Mouse (Mus musculus) forebrain, embryonic 13.5 days (tissue): ENCODE measurements around the gene Aplp2. TPM values are rescaled to one million over a fixed set of nuclear protein-coding genes. Genes with fewer than 3 reads are reported as not detected.

ENCODE experiments used
- ATAC-seq: fragments of 200-750 bp; cut with Nextera tagmentation; 2 replicates; pipeline ENCODE4 v1.8.0; 2017
- H3K27ac ChIP-seq: fragments of 300-500 bp; sonication (generic); 2 replicates; pipeline ENCODE4 v1.5.1; 2015; ENCODE audit warnings: inconsistent platforms, mild to moderate bottlenecking, moderate library complexity
- H3K27me3 ChIP-seq: fragments of 300-500 bp; sonication (generic); 2 replicates; pipeline ENCODE4 v1.6.1; 2015; ENCODE audit warnings: mild to moderate bottlenecking, inconsistent platforms
- H3K36me3 ChIP-seq: fragments of 300-500 bp; sonication (generic); 2 replicates; pipeline ENCODE4 v1.6.1; 2015; ENCODE audit warnings: mild to moderate bottlenecking, inconsistent platforms; ENCODE audit not compliant: poor library complexity, severe bottlenecking
- H3K4me1 ChIP-seq: fragments of 300-500 bp; sonication (generic); 2 replicates; pipeline ENCODE4 v1.6.1; 2015; ENCODE audit warnings: inconsistent platforms
- H3K4me2 ChIP-seq: fragments of 300-500 bp; sonication (generic); 2 replicates; pipeline ENCODE4 v1.6.1; 2015; ENCODE audit warnings: inconsistent platforms, mild to moderate bottlenecking, moderate library complexity
- H3K4me3 ChIP-seq: fragments of 300-500 bp; sonication (generic); 2 replicates; pipeline ENCODE4 v1.5.1; 2015; ENCODE audit warnings: mild to moderate bottlenecking, inconsistent platforms
- H3K9ac ChIP-seq: fragments of 300-500 bp; sonication (generic); 2 replicates; pipeline ENCODE4 v1.6.1; 2015; ENCODE audit warnings: mild to moderate bottlenecking, inconsistent platforms
- H3K9me3 ChIP-seq: fragments of 300-500 bp; sonication (generic); replicated peaks from 2 replicates; pipeline ENCODE4 v1.6.1; 2016; ENCODE audit warnings: inconsistent platforms
- WGBS: fragments of 180-500 bp; shearing (Covaris S2); methylation state at CpG from one replicate; pipeline ENCODE4 v1.1.7; 2015; 5-methylcytosine and 5-hydroxymethylcytosine counted together
- polyA plus RNA-seq: library from polyadenylated mRNA; unstranded; fragments of >200 nt; fragmentation: Nextera tagmentation; extraction: Ambion mirVana; gene quantifications from 2 replicates; pipeline ENCODE4 v1.2.1, GENCODE M21; 2015

The Aplp2 gene
- 181 and 195 TPM in 2 replicates for polyA plus RNA-seq

- no peaks in the 10 kb centered on the region for H3K27me3 ChIP-seq
- H3K9me3 ChIP-seq: no peaks in the 10 kb centered on the region
- under 1% methylated on average over 63 of the region's 63 CpGs for WGBS
Observed at GRCm38 (mm10) chr9:31211690-31212499, at the start of gene Aplp2. TSS of gene Aplp2 (minus strand) at chr9:31211815.

GRCm38 (mm10) chr9:31260219-31260618, 48.6 kb upstream of the Aplp2 start:
- no peaks in the 10 kb centered on the region for H3K27me3 ChIP-seq
- 80% methylated on average over 4 of the region's 4 CpGs for WGBS
- no peak for ATAC-seq

More at GRCm38 (mm10) chr9:31211690-31212499, at the start of gene Aplp2:
- Histone ChIP-seq H3K4me3 (peak within 1 kb of the TSS; percentile 96), H3K27ac (peak within 1 kb of the TSS; percentile 95), H3K9ac (peak within 1 kb of the TSS; percentile 95), H3K36me3 (no peaks in the 10 kb centered on the region), H3K4me1 (peaks cover 40% of the 10 kb centered on the region), H3K4me2 (peak within 1 kb of the TSS; percentile 95)
- ATAC-seq: peak; percentile 99

GRCm38 (mm10) chr9:31258237-31258636, 46.6 kb upstream of the Aplp2 start:
- H3K4me1 ChIP-seq: no peaks in the 10 kb centered on the region
- H3K27me3 ChIP-seq: no peaks in the 10 kb centered on the region
- H3K27ac ChIP-seq: no peak overlapping the region
- H3K9me3 ChIP-seq: no peaks in the 10 kb centered on the region
- H3K4me2 ChIP-seq: no peak overlapping the region
- WGBS: 80% methylated on average over 3 of the region's 3 CpGs
- H3K9ac ChIP-seq: no peak overlapping the region
- no peak for ATAC-seq
- H3K4me3 ChIP-seq: no peak overlapping the region
- no peaks in the 10 kb centered on the region for H3K36me3 ChIP-seq

More at GRCm38 (mm10) chr9:31260219-31260618, 48.6 kb upstream of the Aplp2 start:
- Histone ChIP-seq H3K9me3 (no peaks in the 10 kb centered on the region), H3K36me3 (no peaks in the 10 kb centered on the region), H3K4me2 (no peak overlapping the region), H3K9ac (no peak overlapping the region), H3K27ac (no peak overlapping the region), H3K4me3 (no peak overlapping the region), H3K4me1 (no peaks in the 10 kb centered on the region)

GRCm38 (mm10) chr9:31255953-31256352, 44.3 kb upstream of the Aplp2 start:
- H3K4me2 ChIP-seq: no peak overlapping the region
- ATAC-seq: no peak
- WGBS: 37% methylated on average over 7 of the region's 7 CpGs

GRCm38 (mm10) chr9:31254697-31255004, 43.0 kb upstream of the Aplp2 start:
- no peak overlapping the region for H3K4me3 ChIP-seq
- ATAC-seq: no peak
- no peak overlapping the region for H3K27ac ChIP-seq
- H3K4me1 ChIP-seq: no peaks in the 10 kb centered on the region
- no peak overlapping the region for H3K9ac ChIP-seq
- WGBS: 93% methylated on average over 7 of the region's 7 CpGs
- H3K9me3 ChIP-seq: no peaks in the 10 kb centered on the region
- H3K4me2 ChIP-seq: no peak overlapping the region
- H3K27me3 ChIP-seq: no peaks in the 10 kb centered on the region
- H3K36me3 ChIP-seq: no peaks in the 10 kb centered on the region

More at GRCm38 (mm10) chr9:31255953-31256352, 44.3 kb upstream of the Aplp2 start:
- Histone ChIP-seq H3K27me3 (no peaks in the 10 kb centered on the region), H3K4me1 (no peaks in the 10 kb centered on the region), H3K4me3 (no peak overlapping the region), H3K27ac (no peak overlapping the region), H3K36me3 (no peaks in the 10 kb centered on the region), H3K9ac (no peak overlapping the region), H3K9me3 (no peaks in the 10 kb centered on the region)

GRCm38 (mm10) chr9:31253866-31254696, 42.5 kb upstream of the Aplp2 start:
- Histone ChIP-seq H3K27ac (no peak overlapping the region), H3K4me2 (no peak overlapping the region), H3K4me1 (no peaks in the 10 kb centered on the region), H3K4me3 (no peak overlapping the region), H3K36me3 (no peaks in the 10 kb centered on the region), H3K9ac (no peak overlapping the region), H3K27me3 (no peaks in the 10 kb centered on the region), H3K9me3 (no peaks in the 10 kb centered on the region)
- 81% methylated on average over 11 of the region's 11 CpGs for WGBS
- ATAC-seq: no peak

GRCm38 (mm10) chr9:31253311-31253734, 41.7 kb upstream of the Aplp2 start:
- Histone ChIP-seq H3K27me3 (no peaks in the 10 kb centered on the region), H3K36me3 (no peaks in the 10 kb centered on the region), H3K4me3 (no peak overlapping the region), H3K4me1 (no peaks in the 10 kb centered on the region), H3K9me3 (no peaks in the 10 kb centered on the region), H3K9ac (no peak overlapping the region), H3K4me2 (no peak overlapping the region), H3K27ac (no peak overlapping the region)
- ATAC-seq: no peak
- 70% methylated on average over 10 of the region's 10 CpGs for WGBS

- no peak for ATAC-seq
- H3K4me1 ChIP-seq: no peaks in the 10 kb centered on the region
- no peaks in the 10 kb centered on the region for H3K36me3 ChIP-seq
- no peak overlapping the region for H3K4me2 ChIP-seq
- 84% methylated on average over 10 of the region's 10 CpGs for WGBS
- H3K9ac ChIP-seq: no peak overlapping the region
- no peaks in the 10 kb centered on the region for H3K27me3 ChIP-seq
- no peaks in the 10 kb centered on the region for H3K9me3 ChIP-seq
- H3K4me3 ChIP-seq: no peak overlapping the region
- no peak overlapping the region for H3K27ac ChIP-seq
Observed at GRCm38 (mm10) chr9:31252182-31252799, 40.7 kb upstream of the Aplp2 start.

- Histone ChIP-seq H3K4me3 (no peak overlapping the region), H3K27me3 (no peaks in the 10 kb centered on the region), H3K4me1 (no peaks in the 10 kb centered on the region), H3K36me3 (no peaks in the 10 kb centered on the region), H3K9ac (no peak overlapping the region), H3K4me2 (no peak overlapping the region), H3K27ac (no peak overlapping the region), H3K9me3 (no peaks in the 10 kb centered on the region)
- no peak for ATAC-seq
- 84% methylated on average over 8 of the region's 8 CpGs for WGBS
Observed at GRCm38 (mm10) chr9:31247447-31248220, 36.0 kb upstream of the Aplp2 start.

- H3K4me3 ChIP-seq: no peak overlapping the region
- H3K9ac ChIP-seq: no peak overlapping the region
- H3K9me3 ChIP-seq: no peaks in the 10 kb centered on the region
- H3K27ac ChIP-seq: no peak overlapping the region
- 68% methylated on average over 6 of the region's 6 CpGs for WGBS
- no peak for ATAC-seq
- H3K4me2 ChIP-seq: no peak overlapping the region
- H3K36me3 ChIP-seq: no peaks in the 10 kb centered on the region
- no peaks in the 10 kb centered on the region for H3K27me3 ChIP-seq
- H3K4me1 ChIP-seq: no peaks in the 10 kb centered on the region
Observed at GRCm38 (mm10) chr9:31246421-31246820, 34.8 kb upstream of the Aplp2 start.

GRCm38 (mm10) chr9:31245006-31245405, 33.4 kb upstream of the Aplp2 start:
- H3K36me3 ChIP-seq: no peaks in the 10 kb centered on the region
- no peak overlapping the region for H3K4me3 ChIP-seq
- no peaks in the 10 kb centered on the region for H3K9me3 ChIP-seq
- no peak for ATAC-seq
- 90% methylated on average over 6 of the region's 6 CpGs for WGBS
- no peak overlapping the region for H3K27ac ChIP-seq
- no peaks in the 10 kb centered on the region for H3K4me1 ChIP-seq
- H3K4me2 ChIP-seq: no peak overlapping the region
- H3K9ac ChIP-seq: no peak overlapping the region
- H3K27me3 ChIP-seq: no peaks in the 10 kb centered on the region
